Mouse (Mus musculus) erythroblast, embryonic 14.5 days (primary cell): ENCODE data around the gene Gm21992. TPM values are rescaled to one million over a fixed set of nuclear protein-coding genes. Genes with fewer than 3 reads are reported as not detected.

Experiments
- H3K27me3 ChIP-seq: 2 replicates; pipeline ENCODE4 v1.6.1; 2012; ENCODE audit warnings: inconsistent platforms; ENCODE audit not compliant: control insufficient read depth
- H3K36me3 ChIP-seq: 2 replicates; pipeline ENCODE4 v1.6.1; 2012; ENCODE audit warnings: mild to moderate bottlenecking, inconsistent platforms; ENCODE audit not compliant: control insufficient read depth
- H3K4me1 ChIP-seq: 2 replicates; pipeline ENCODE4 v1.6.1; 2012; ENCODE audit warnings: inconsistent platforms; ENCODE audit not compliant: control insufficient read depth
- H3K4me3 ChIP-seq: replicated peaks from 2 replicates; pipeline ENCODE3; 2012; ENCODE audit warnings: moderate library complexity, mild to moderate bottlenecking, inconsistent platforms
- H3K9me3 ChIP-seq: 2 replicates; pipeline ENCODE4 v1.6.1; 2012; ENCODE audit warnings: low read length, inconsistent platforms, mixed read lengths; ENCODE audit not compliant: control insufficient read depth
- GATA1 ChIP-seq: IDR thresholded peaks from 2 replicates; pipeline ENCODE4 v1.6.1; 2012; ENCODE audit warnings: low read length, inconsistent platforms, mixed read lengths
- TAL1 ChIP-seq: IDR thresholded peaks from 3 replicates; pipeline ENCODE4 v1.6.1; 2012; ENCODE audit warnings: low read length, inconsistent platforms, mixed read lengths
- polyA plus RNA-seq: library from polyadenylated mRNA; stranded (reverse); fragments of >175 nt; gene quantifications from 2 replicates; pipeline ENCODE4 v1.2.3, GENCODE M21; 2012

Gene Gm21992
- polyA plus RNA-seq, 1 experiment: 0.19 TPM

GRCm38 (mm10) chr19:4698205-4698677, 113.2 kb downstream of the Gm21992 start, which contains the start of gene Gm960:
Gene Gm960, minus strand, starts transcription at chr19:4698668.
- peak within 1 kb of the TSS; percentile 14 for H3K4me3 ChIP-seq
- no peaks in the 10 kb centered on the region for H3K9me3 ChIP-seq
- TF ChIP-seq TAL1 (no peak), GATA1 (no peak)
- peaks cover 4% of the 10 kb centered on the region; the same call in 1 of the 2 replicates for H3K4me1 ChIP-seq
- H3K36me3 ChIP-seq: no peaks in the 10 kb centered on the region
- peaks cover 59% of the 10 kb centered on the region for H3K27me3 ChIP-seq

GRCm38 (mm10) chr19:4697721-4698120, 113.7 kb downstream of the Gm21992 start:
- TF ChIP-seq TAL1 (no peak), GATA1 (no peak)
- Histone ChIP-seq H3K4me3 (no peak overlapping the region), H3K27me3 (peaks cover 62% of the 10 kb centered on the region), H3K9me3 (no peaks in the 10 kb centered on the region), H3K4me1 (peaks cover 4% of the 10 kb centered on the region; the same call in 1 of the 2 replicates), H3K36me3 (no peaks in the 10 kb centered on the region)

- no peaks in the 10 kb centered on the region for H3K36me3 ChIP-seq
- H3K27me3 ChIP-seq: peaks cover 63% of the 10 kb centered on the region
- no peak for TF ChIP-seq GATA1
- TF ChIP-seq TAL1: no peak
- H3K4me3 ChIP-seq: no peak overlapping the region
- no peaks in the 10 kb centered on the region for H3K9me3 ChIP-seq
- peaks cover 4% of the 10 kb centered on the region; the same call in 1 of the 2 replicates for H3K4me1 ChIP-seq
Measured at GRCm38 (mm10) chr19:4697121-4697520, 114.3 kb downstream of the Gm21992 start.

- TF ChIP-seq GATA1: no peak
- TF ChIP-seq TAL1: no peak
- Histone ChIP-seq H3K9me3 (no peaks in the 10 kb centered on the region), H3K4me3 (no peak overlapping the region), H3K4me1 (peaks cover 4% of the 10 kb centered on the region; the same call in 1 of the 2 replicates), H3K36me3 (no peaks in the 10 kb centered on the region), H3K27me3 (peaks cover 42% of the 10 kb centered on the region)
Measured at GRCm38 (mm10) chr19:4694346-4694745, 117.1 kb downstream of the Gm21992 start.

Other genes starting within 250 kb of the Gm21992 start
- 0.18 and 0.26 TPM in 2 replicates for gene Lrfn4, start 195.9 kb downstream of the Gm21992 start, polyA plus RNA-seq
- 2.8 and 4.5 TPM in 2 replicates for gene Rce1, start 186.0 kb downstream of the Gm21992 start, polyA plus RNA-seq
- gene Gm960, start 112.9 kb downstream of the Gm21992 start, polyA plus RNA-seq: 0.18 TPM in 1 of 2 replicates, not detected in the other
- not detected in 2 replicates for gene Sptbn2, start 100.4 kb downstream of the Gm21992 start, polyA plus RNA-seq
- 0.32 and 0.47 TPM in 2 replicates for gene Rbm4b, start 55.1 kb downstream of the Gm21992 start, polyA plus RNA-seq
- 1.1 and 1.6 TPM in 2 replicates for gene Rbm4, start 17.7 kb downstream of the Gm21992 start, polyA plus RNA-seq
- 3.8 and 5.1 TPM in 2 replicates for gene Rbm14, start within 50 bp of the Gm21992 start, polyA plus RNA-seq
- 19.1 and 28.1 TPM in 2 replicates for gene Ccs, start 27.7 kb upstream of the Gm21992 start, polyA plus RNA-seq
- gene Ccdc87, start 27.8 kb upstream of the Gm21992 start, polyA plus RNA-seq: 0.01 TPM in 1 of 2 replicates, not detected in the other
- 12.0 and 15.6 TPM in 2 replicates for gene Ctsf, start 43.5 kb upstream of the Gm21992 start, polyA plus RNA-seq
- gene Actn3, start 66.3 kb upstream of the Gm21992 start, polyA plus RNA-seq: 0.07 and 0.20 TPM in 2 replicates
- 1.1 and 1.2 TPM in 2 replicates for gene Zdhhc24, start 67.1 kb upstream of the Gm21992 start, polyA plus RNA-seq
- gene Bbs1, start 95.0 kb upstream of the Gm21992 start, polyA plus RNA-seq: 0.33 and 0.50 TPM in 2 replicates
- gene Dpp3, start 116.7 kb upstream of the Gm21992 start, polyA plus RNA-seq: 4.8 and 6.0 TPM in 2 replicates
- gene Peli3, start 131.5 kb upstream of the Gm21992 start, polyA plus RNA-seq: not detected in 2 replicates
- gene Mrpl11, start 150.5 kb upstream of the Gm21992 start, polyA plus RNA-seq: 5.3 and 5.9 TPM in 2 replicates
- gene Npas4, start 178.7 kb upstream of the Gm21992 start, polyA plus RNA-seq: not detected in 2 replicates
- gene Slc29a2, start 212.2 kb upstream of the Gm21992 start, polyA plus RNA-seq: 0.02 and 0.03 TPM in 2 replicates
- gene B4gat1, start 227.2 kb upstream of the Gm21992 start, polyA plus RNA-seq: 0.09 and 0.15 TPM in 2 replicates
- gene AC124502.3, start 227.3 kb upstream of the Gm21992 start, polyA plus RNA-seq: 0.03 and 0.04 TPM in 2 replicates
- 4.1 and 7.0 TPM in 2 replicates for gene Brms1, start 229.7 kb upstream of the Gm21992 start, polyA plus RNA-seq
- 0.03 and 0.13 TPM in 2 replicates for gene Rin1, start 238.9 kb upstream of the Gm21992 start, polyA plus RNA-seq